Mouse (Mus musculus): ENCODE measurements around the gene 4922502D21Rik. TPM values are rescaled to one million over a fixed set of nuclear protein-coding genes. Genes with fewer than 3 reads are reported as not detected.

Gene 4922502D21Rik
- polyA plus RNA-seq, 1 experiment: not detected

DNA sequence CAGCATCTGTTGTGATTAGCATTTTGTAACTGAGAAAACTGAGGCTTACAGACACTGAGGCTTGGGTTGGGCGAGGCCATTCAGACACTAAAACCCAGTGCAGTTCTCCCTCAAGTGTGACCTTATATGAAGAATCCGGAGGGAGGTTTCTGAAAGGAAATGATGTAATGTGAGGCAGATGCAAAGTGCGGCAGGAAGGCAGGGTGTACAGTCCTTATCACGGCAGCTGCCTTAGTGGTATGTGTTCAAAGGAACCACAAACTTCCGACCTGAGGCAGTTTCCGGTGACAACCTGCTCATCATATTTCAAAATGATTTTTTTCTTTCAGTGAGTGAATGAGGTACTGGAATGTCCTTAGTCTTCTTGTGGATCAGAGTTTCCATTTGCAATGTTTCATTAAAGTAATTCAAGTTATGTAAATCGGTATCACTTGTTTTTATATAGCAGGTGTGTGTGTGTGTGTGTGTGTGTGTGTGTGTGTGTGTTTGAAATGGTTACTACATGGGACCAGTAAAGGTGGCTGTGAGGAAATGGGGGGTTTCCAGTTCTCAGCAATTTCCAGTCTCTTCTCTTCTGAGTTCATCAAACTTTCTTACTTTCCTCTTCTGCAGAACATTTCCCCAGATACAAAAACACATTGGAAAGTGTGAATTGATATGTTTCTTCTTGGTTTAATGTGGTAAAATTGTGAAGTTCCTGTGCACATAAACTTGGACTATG is 47.1 kb downstream of the 4922502D21Rik start:
- Histone ChIP-seq H3K27ac (ENCODE audit: insufficient read depth, low read length) (no peak overlapping the region), H3K27me3 (ENCODE audit: control insufficient read depth, insufficient read depth, low read length, poor library complexity, severe bottlenecking) (no peaks in the 10 kb centered on the region), H3K9me3 (replicated peaks; ENCODE audit: control insufficient read depth, insufficient read depth, low read length, poor library complexity, severe bottlenecking) (no peaks in the 10 kb centered on the region), H3K4me3 (ENCODE audit: low read depth, low read length) (no peak overlapping the region), H3K36me3 (ENCODE audit: control insufficient read depth, insufficient read depth, low read length, poor library complexity, severe bottlenecking) (no peaks in the 10 kb centered on the region), H3K9ac (ENCODE audit: low read depth, poor library complexity, severe bottlenecking) (no peak overlapping the region), H3K4me1 (ENCODE audit: control insufficient read depth, insufficient read depth, low read length) (no peaks in the 10 kb centered on the region)
- TF ChIP-seq POLR2A (IDR thresholded peaks at IDR 0.05; ENCODE audit: insufficient read depth, low read length) (no peak), CTCF (IDR thresholded peaks at IDR 0.05; ENCODE audit: low read depth, low read length) (no peak), EP300 (IDR thresholded peaks at IDR 0.05; ENCODE audit: insufficient read depth, low read depth, low read length) (no peak)

- TF ChIP-seq CTCF (IDR thresholded peaks at IDR 0.05; ENCODE audit: low read depth, low read length) (no peak), EP300 (IDR thresholded peaks at IDR 0.05; ENCODE audit: insufficient read depth, low read depth, low read length) (no peak)
- no peaks in the 10 kb centered on the region for H3K27me3 ChIP-seq (ENCODE audit: control insufficient read depth, insufficient read depth, low read length, poor library complexity, severe bottlenecking)
- H3K4me3 ChIP-seq (ENCODE audit: low read depth, low read length): no peak overlapping the region
- no peaks in the 10 kb centered on the region for H3K4me1 ChIP-seq (ENCODE audit: control insufficient read depth, insufficient read depth, low read length)
- H3K9ac ChIP-seq (ENCODE audit: low read depth, poor library complexity, severe bottlenecking): no peak overlapping the region
- H3K9me3 ChIP-seq (replicated peaks; ENCODE audit: control insufficient read depth, insufficient read depth, low read length, poor library complexity, severe bottlenecking): no peaks in the 10 kb centered on the region
- H3K27ac ChIP-seq (ENCODE audit: insufficient read depth, low read length): no peak overlapping the region
- H3K36me3 ChIP-seq (ENCODE audit: control insufficient read depth, insufficient read depth, low read length, poor library complexity, severe bottlenecking): no peaks in the 10 kb centered on the region
Observed at GRCm38 (mm10) chr6:129283271-129283670, 48.3 kb downstream of the 4922502D21Rik start.

DNA sequence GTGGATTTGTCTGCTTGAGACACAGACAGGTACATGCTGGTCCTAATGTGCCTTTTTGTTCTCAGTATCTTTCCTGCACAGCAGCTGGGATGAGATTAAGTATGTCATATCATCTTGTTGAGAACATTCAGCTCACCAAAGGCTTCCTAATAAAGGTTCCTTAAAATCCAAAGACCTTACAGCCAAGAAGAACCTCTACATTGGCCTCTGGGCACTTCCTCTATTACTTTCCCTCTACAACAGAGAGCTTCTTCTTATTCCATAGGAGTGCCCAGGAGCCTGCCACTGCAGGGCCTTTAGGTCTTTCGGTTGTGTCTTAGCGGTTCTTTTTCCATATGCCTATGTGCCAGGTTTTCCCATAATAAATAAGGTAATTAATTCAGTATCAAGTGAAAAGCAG is 55.1 kb downstream of the 4922502D21Rik start:
- Histone ChIP-seq H3K4me3 (ENCODE audit: low read depth, low read length) (no peak overlapping the region), H3K27ac (ENCODE audit: insufficient read depth, low read length) (no peak overlapping the region), H3K27me3 (ENCODE audit: control insufficient read depth, insufficient read depth, low read length, poor library complexity, severe bottlenecking) (no peaks in the 10 kb centered on the region), H3K36me3 (ENCODE audit: control insufficient read depth, insufficient read depth, low read length, poor library complexity, severe bottlenecking) (no peaks in the 10 kb centered on the region), H3K4me1 (ENCODE audit: control insufficient read depth, insufficient read depth, low read length) (no peaks in the 10 kb centered on the region), H3K9ac (ENCODE audit: low read depth, poor library complexity, severe bottlenecking) (no peak overlapping the region), H3K9me3 (replicated peaks; ENCODE audit: control insufficient read depth, insufficient read depth, low read length, poor library complexity, severe bottlenecking) (no peaks in the 10 kb centered on the region)
- TF ChIP-seq CTCF (IDR thresholded peaks at IDR 0.05; ENCODE audit: low read depth, low read length) (no peak), EP300 (IDR thresholded peaks at IDR 0.05; ENCODE audit: insufficient read depth, low read depth, low read length) (no peak), POLR2A (IDR thresholded peaks at IDR 0.05; ENCODE audit: insufficient read depth, low read length) (no peak)

DNA sequence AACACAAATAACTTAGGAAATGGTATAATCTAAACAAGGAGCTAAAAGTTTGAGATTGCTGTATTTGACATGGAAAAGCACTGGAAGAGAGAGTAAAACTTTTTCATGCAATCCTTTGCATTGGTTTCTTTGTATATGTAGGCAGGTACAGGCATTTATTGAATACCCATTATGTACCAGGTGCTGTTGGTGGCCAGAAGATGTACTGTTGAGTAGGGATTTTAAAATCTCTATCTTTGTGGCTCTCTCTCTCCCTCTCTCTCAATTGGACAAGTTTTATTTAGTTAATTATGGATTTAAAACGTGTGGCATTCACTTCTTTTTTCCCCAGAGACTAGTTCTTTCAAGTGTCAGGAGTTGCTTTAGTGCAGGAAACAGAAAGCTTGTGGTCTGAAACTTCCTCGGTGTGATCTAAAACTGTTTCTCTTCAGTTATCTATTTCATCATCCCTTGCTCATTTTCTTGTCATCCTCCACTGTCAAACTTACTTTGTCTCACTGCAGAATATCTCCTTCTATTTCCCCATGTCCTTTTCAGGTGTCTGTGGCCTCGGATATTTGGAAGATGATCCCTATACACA is 55.9 kb downstream of the 4922502D21Rik start:
- Histone ChIP-seq H3K27me3 (ENCODE audit: control insufficient read depth, insufficient read depth, low read length, poor library complexity, severe bottlenecking) (no peaks in the 10 kb centered on the region), H3K4me3 (ENCODE audit: low read depth, low read length) (no peak overlapping the region), H3K36me3 (ENCODE audit: control insufficient read depth, insufficient read depth, low read length, poor library complexity, severe bottlenecking) (no peaks in the 10 kb centered on the region), H3K4me1 (ENCODE audit: control insufficient read depth, insufficient read depth, low read length) (no peaks in the 10 kb centered on the region), H3K9ac (ENCODE audit: low read depth, poor library complexity, severe bottlenecking) (no peak overlapping the region), H3K9me3 (replicated peaks; ENCODE audit: control insufficient read depth, insufficient read depth, low read length, poor library complexity, severe bottlenecking) (no peaks in the 10 kb centered on the region), H3K27ac (ENCODE audit: insufficient read depth, low read length) (no peak overlapping the region)
- TF ChIP-seq POLR2A (IDR thresholded peaks at IDR 0.05; ENCODE audit: insufficient read depth, low read length) (no peak), EP300 (IDR thresholded peaks at IDR 0.05; ENCODE audit: insufficient read depth, low read depth, low read length) (no peak), CTCF (IDR thresholded peaks at IDR 0.05; ENCODE audit: low read depth, low read length) (no peak)

GRCm38 (mm10) chr6:129275220-129275619 is 56.4 kb downstream of the 4922502D21Rik start, which contains the start of gene Cd69:
Gene Cd69 (minus strand): TSS chr6:129275436.
- H3K4me1 ChIP-seq (ENCODE audit: control insufficient read depth, insufficient read depth, low read length): no peaks in the 10 kb centered on the region
- no peaks in the 10 kb centered on the region for H3K36me3 ChIP-seq (ENCODE audit: control insufficient read depth, insufficient read depth, low read length, poor library complexity, severe bottlenecking)
- H3K9me3 ChIP-seq (replicated peaks; ENCODE audit: control insufficient read depth, insufficient read depth, low read length, poor library complexity, severe bottlenecking): no peaks in the 10 kb centered on the region
- H3K9ac ChIP-seq (ENCODE audit: low read depth, poor library complexity, severe bottlenecking): no peak within 1 kb of the TSS
- no peak within 1 kb of the TSS for H3K4me3 ChIP-seq (ENCODE audit: low read depth, low read length)
- no peaks in the 10 kb centered on the region for H3K27me3 ChIP-seq (ENCODE audit: control insufficient read depth, insufficient read depth, low read length, poor library complexity, severe bottlenecking)
- TF ChIP-seq POLR2A (IDR thresholded peaks at IDR 0.05; ENCODE audit: insufficient read depth, low read length): no peak
- TF ChIP-seq CTCF (IDR thresholded peaks at IDR 0.05; ENCODE audit: low read depth, low read length): no peak
- TF ChIP-seq EP300 (IDR thresholded peaks at IDR 0.05; ENCODE audit: insufficient read depth, low read depth, low read length): no peak
- H3K27ac ChIP-seq (ENCODE audit: insufficient read depth, low read length): no peak within 1 kb of the TSS

- Histone ChIP-seq H3K4me3 (ENCODE audit: low read depth, low read length) (no peak overlapping the region), H3K4me1 (ENCODE audit: control insufficient read depth, insufficient read depth, low read length) (no peaks in the 10 kb centered on the region), H3K9me3 (replicated peaks; ENCODE audit: control insufficient read depth, insufficient read depth, low read length, poor library complexity, severe bottlenecking) (no peaks in the 10 kb centered on the region), H3K27ac (ENCODE audit: insufficient read depth, low read length) (no peak overlapping the region), H3K36me3 (ENCODE audit: control insufficient read depth, insufficient read depth, low read length, poor library complexity, severe bottlenecking) (no peaks in the 10 kb centered on the region), H3K27me3 (ENCODE audit: control insufficient read depth, insufficient read depth, low read length, poor library complexity, severe bottlenecking) (no peaks in the 10 kb centered on the region), H3K9ac (ENCODE audit: low read depth, poor library complexity, severe bottlenecking) (no peak overlapping the region)
- TF ChIP-seq CTCF (IDR thresholded peaks at IDR 0.05; ENCODE audit: low read depth, low read length) (no peak), EP300 (IDR thresholded peaks at IDR 0.05; ENCODE audit: insufficient read depth, low read depth, low read length) (no peak), POLR2A (IDR thresholded peaks at IDR 0.05; ENCODE audit: insufficient read depth, low read length) (no peak)
Observed at GRCm38 (mm10) chr6:129274476-129274875, 57.1 kb downstream of the 4922502D21Rik start.

Data from ES-Bruce4 (cell line).